Comparison of ENCODE assay signal across 8 mouse cellular contexts in the genomic region with DNA sequence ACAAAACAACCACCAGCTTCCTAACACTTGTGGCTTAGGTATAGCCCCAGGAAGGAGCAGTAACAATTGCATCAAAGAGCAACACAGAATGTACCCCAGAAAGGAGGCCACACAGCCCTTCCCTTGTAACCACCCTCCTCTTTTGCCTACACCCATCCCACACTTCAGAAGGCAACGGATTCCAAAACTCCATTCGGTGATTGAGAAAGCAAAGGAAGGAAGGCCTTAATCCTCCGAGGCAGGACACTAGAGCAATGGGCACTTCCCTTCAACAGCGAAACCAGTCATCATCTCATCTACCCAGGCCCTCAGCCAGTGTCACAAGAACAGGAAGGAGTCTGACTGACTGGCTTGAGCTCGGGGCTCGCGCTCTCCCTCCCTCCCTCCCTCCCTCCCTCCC.
DNase-seq lines count a peak whose midpoint lies in the region; ATAC-seq and TF ChIP-seq lines count a peak whose summit lies in the region.

No protein-coding gene starts in this region.

- peaks cover 5 to 62% of the 10 kb centered on the region in 2 experiments; a peak in 3 of 4 replicates for H3K4me1 ChIP-seq in CH12.LX (ENCODE audit: control insufficient read depth in 1 of 2, insufficient read depth in 2 of 2)
- peaks cover 45% of the 10 kb centered on the region for H3K4me1 ChIP-seq in forebrain, embryonic 10.5 days
- H3K4me1 ChIP-seq in hindbrain, postnatal 0 days (ENCODE audit: insufficient read depth, low read length): peaks cover 9% of the 10 kb centered on the region; the same call in 1 of the 2 replicates
- peaks cover 25% of the 10 kb centered on the region for H3K4me1 ChIP-seq in lung, embryonic 16.5 days (replicated peaks; ENCODE audit: control insufficient read depth, insufficient read depth, low read length)

- peak overlapping the region; percentile 100 for H3K4me2 ChIP-seq in CH12.LX (ENCODE audit: insufficient read depth, low read depth, poor library complexity, severe bottlenecking)
- H3K4me2 ChIP-seq in hindbrain, postnatal 0 days (ENCODE audit: low read depth, low read length): no peak overlapping the region
- peak overlapping the region; percentile 5; the same call in 1 of the 2 replicates for H3K4me2 ChIP-seq in lung, embryonic 16.5 days (ENCODE audit: low read depth, low read length)

- H3K36me3 ChIP-seq in CH12.LX (replicated peaks in 1 of 2; ENCODE audit: control insufficient read depth in 1 of 2, insufficient read depth in 1 of 2, low read length in 1 of 2): no peaks in the 10 kb centered on the region
- H3K36me3 ChIP-seq in forebrain, embryonic 10.5 days (replicated peaks): no peaks in the 10 kb centered on the region
- H3K36me3 ChIP-seq in hindbrain, postnatal 0 days (ENCODE audit: insufficient read depth, low read length): no peaks in the 10 kb centered on the region
- no peaks in the 10 kb centered on the region for H3K36me3 ChIP-seq in lung, embryonic 16.5 days (ENCODE audit: control insufficient read depth, insufficient read depth, low read length)

- TF ChIP-seq CTCF in CH12.LX (conservative IDR thresholded peaks at IDR 0.05 in 1 of 2, IDR thresholded peaks at IDR 0.05 in 1 of 2; ENCODE audit: low read depth in 2 of 2, low read length in 2 of 2): no peak
- no peak for TF ChIP-seq CTCF in hindbrain, postnatal 0 days (IDR thresholded peaks at IDR 0.05; ENCODE audit: low read depth)

- dilution Hi-C loops in CH12.LX (cut with MboI; ENCODE audit: extremely low pct_ligation_motif_present, extremely low pct_unique_long_range_greater_than_20kb, low sequenced_read_pairs): no loop called here

- no peak for TF ChIP-seq EP300 in CH12.LX (IDR thresholded peaks at IDR 0.05; ENCODE audit: low read length)

- no peaks in the 10 kb centered on the region for H3K27me3 ChIP-seq in CH12.LX (replicated peaks)
- no peaks in the 10 kb centered on the region for H3K27me3 ChIP-seq in forebrain, embryonic 10.5 days (ENCODE audit: poor library complexity, severe bottlenecking)
- no peaks in the 10 kb centered on the region for H3K27me3 ChIP-seq in hindbrain, postnatal 0 days (ENCODE audit: insufficient read depth, low read length)
- no peaks in the 10 kb centered on the region for H3K27me3 ChIP-seq in lung, embryonic 16.5 days (ENCODE audit: control insufficient read depth, insufficient read depth, low read depth, low read length)

- DNase-seq in 416B (ENCODE audit: low read depth) (peak; percentile 90), CH12.LX (ENCODE audit: extremely low read depth) (peak; percentile 76)
- DNase-seq in forebrain, embryonic 10.5 days (ENCODE audit: extremely low spot score, low spot score): no peak
- no peak for DNase-seq in hindbrain, postnatal 0 days (ENCODE audit: low spot score)
- peak; percentile 44 to 46 for DNase-seq in spleen, adult 18-20 months
- DNase-seq in right cerebral cortex, postnatal 10 days (ENCODE audit: low spot score in 2 of 2): no peak
- no peak for DNase-seq in right cerebral cortex, postnatal 14 days

- WGBS in forebrain, embryonic 10.5 days: under 1% methylated on average over 7 of the region's 7 CpGs
- 20% methylated on average over 7 of the region's 7 CpGs for WGBS in hindbrain, postnatal 0 days
- 2% methylated on average over 7 of the region's 7 CpGs for WGBS in lung, embryonic 16.5 days

- H3K79me2 ChIP-seq in CH12.LX (replicated peaks; ENCODE audit: control insufficient read depth, extremely low read depth, insufficient read depth, poor library complexity, severe bottlenecking): peaks cover 34% of the 10 kb centered on the region

- ATAC-seq in hindbrain, postnatal 0 days: no peak; the same call in 1 of the 2 replicates
- ATAC-seq in lung, embryonic 16.5 days (ENCODE audit: low read depth): peak; percentile 80

- H3K4me3 ChIP-seq in CH12.LX (replicated peaks in 1 of 3; ENCODE audit: low read depth in 2 of 3, low read length in 2 of 3, poor library complexity in 1 of 3): peak overlapping the region; percentile 60 to 87 (median 78)
- H3K4me3 ChIP-seq in forebrain, embryonic 10.5 days: peak overlapping the region; percentile 44; the same call in 1 of the 2 replicates
- no peak overlapping the region for H3K4me3 ChIP-seq in hindbrain, postnatal 0 days (ENCODE audit: low read length)
- peak overlapping the region; percentile 8; the same call in 1 of the 2 replicates for H3K4me3 ChIP-seq in lung, embryonic 16.5 days (ENCODE audit: low read length)

- TF ChIP-seq POLR2A in CH12.LX (IDR thresholded peaks at IDR 0.05; ENCODE audit: low read depth, low read length): peak; percentile 53; the same call in 1 of the 2 replicates

- H3K27ac ChIP-seq in CH12.LX (ENCODE audit: insufficient read depth, low read depth): peak overlapping the region; percentile 93
- H3K27ac ChIP-seq in forebrain, embryonic 10.5 days: peak overlapping the region; percentile 86
- peak overlapping the region; percentile 36; the same call in 1 of the 2 replicates for H3K27ac ChIP-seq in hindbrain, postnatal 0 days
- peak overlapping the region; percentile 64 for H3K27ac ChIP-seq in lung, embryonic 16.5 days (ENCODE audit: low read length)

- in situ Hi-C loops in CH12.LX (cut with MboI; ENCODE audit: low pct_ligation_motif_present, low pct_unique_long_range_greater_than_20kb, low sequenced_read_pairs): no loop called here

- H3K9ac ChIP-seq in CH12.LX (ENCODE audit: insufficient read depth, low read depth): peak overlapping the region; percentile 72
- no peak overlapping the region for H3K9ac ChIP-seq in hindbrain, postnatal 0 days (replicated peaks; ENCODE audit: low read length)
- peak overlapping the region; percentile 4; the same call in 1 of the 2 replicates for H3K9ac ChIP-seq in lung, embryonic 16.5 days (ENCODE audit: low read length)

- no peaks in the 10 kb centered on the region for H3K9me3 ChIP-seq in CH12.LX (replicated peaks; ENCODE audit: low read length)
- no peaks in the 10 kb centered on the region for H3K9me3 ChIP-seq in forebrain, embryonic 10.5 days
- H3K9me3 ChIP-seq in hindbrain, postnatal 0 days (ENCODE audit: low read length): no peaks in the 10 kb centered on the region
- no peaks in the 10 kb centered on the region for H3K9me3 ChIP-seq in lung, embryonic 16.5 days (ENCODE audit: control insufficient read depth, low read length)

- TF ChIP-seq RAD21 in CH12.LX (IDR thresholded peaks at IDR 0.05; ENCODE audit: low read depth, low read length): no peak

TF ChIP-seq in CH12.LX, 34 proteins besides CTCF, POLR2A, EP300 and RAD21:
- no peak for TF ChIP-seq JUN (IDR thresholded peaks at IDR 0.05; ENCODE audit: insufficient read depth, low read depth, low read length)
- TF ChIP-seq NELFE (IDR thresholded peaks at IDR 0.05; ENCODE audit: low read depth, low read length): peak; percentile 40; the same call in 1 of the 2 replicates
- 0 out of 2 replicates have a peak, but pooled peaks have one; percentile 20 for TF ChIP-seq TBP (conservative IDR thresholded peaks at IDR 0.05; ENCODE audit: low read depth, low read length)
- TF ChIP-seq GABPA (IDR thresholded peaks at IDR 0.05; ENCODE audit: insufficient replicate concordance, low read depth, low read length): no peak
- no peak for TF ChIP-seq ZKSCAN1 (IDR thresholded peaks at IDR 0.05; ENCODE audit: borderline replicate concordance, low read depth, low read length)
- 0 out of 2 replicates have a peak, but pooled peaks have one; percentile 21 for TF ChIP-seq TCF12 (IDR thresholded peaks at IDR 0.05; ENCODE audit: low read depth, low read length)
- TF ChIP-seq MAZ (IDR thresholded peaks at IDR 0.05; ENCODE audit: low read depth, low read length): peak; percentile 55; the same call in 1 of the 2 replicates
- TF ChIP-seq JUND (conservative IDR thresholded peaks at IDR 0.05; ENCODE audit: low read depth, low read length): no peak
- peak; percentile 23; the same call in 1 of the 2 replicates for TF ChIP-seq SIN3A (IDR thresholded peaks at IDR 0.05; ENCODE audit: low read length)
- no peak for TF ChIP-seq CHD2 (IDR thresholded peaks at IDR 0.05; ENCODE audit: low read length)
- no peak for TF ChIP-seq ZC3H11A (IDR thresholded peaks at IDR 0.05; ENCODE audit: low read depth, low read length)
- peak; percentile 37; the same call in 1 of the 2 replicates for TF ChIP-seq ELF1 (IDR thresholded peaks at IDR 0.05; ENCODE audit: low read depth, low read length)
- TF ChIP-seq KAT2A (IDR thresholded peaks at IDR 0.05; ENCODE audit: insufficient replicate concordance, low read length): no peak

Comparison
In these comparisons a context has a peak if more than half of its experiments do, and no peak if none do; other contexts are left out.
1. DNase-seq: peak in 416B (single experiment), CH12.LX (single experiment) and spleen, adult 18-20 months (2 of 2); none in forebrain, embryonic 10.5 days (single experiment), hindbrain, postnatal 0 days (single experiment), right cerebral cortex, postnatal 10 days (0 of 2) and right cerebral cortex, postnatal 14 days (single experiment).
2. H3K27ac ChIP-seq: peak in every context shown above with its lines; median percentile 93 in CH12.LX; 86 in forebrain, embryonic 10.5 days; 64 in lung, embryonic 16.5 days; 36 in hindbrain, postnatal 0 days.